Mouse (Mus musculus): ENCODE measurements at regions not wholly inside any gene's neighbourhood (a gene's known extent, or its start where the extent isn't known, plus 50 kb on each side); places are given as distances from the start of the nearest gene placed in this dataset.

GRCm38 (mm10) chr5:118838421-118838820 lies 277.9 kb downstream of the Med13l start:
- Histone ChIP-seq H3K27ac (ENCODE audit: low read length) (no peak overlapping the region), H3K4me1 (ENCODE audit: insufficient read depth, low read depth, low read length) (no peaks in the 10 kb centered on the region), H3K4me3 (ENCODE audit: low read depth, low read length) (no peak overlapping the region), H3K9ac (replicated peaks; ENCODE audit: low read depth) (no peak overlapping the region), H3K36me3 (ENCODE audit: insufficient read depth, low read length) (no peaks in the 10 kb centered on the region), H3K9me3 (ENCODE audit: low read length) (no peaks in the 10 kb centered on the region), H3K27me3 (replicated peaks; ENCODE audit: insufficient read depth, low read length) (no peaks in the 10 kb centered on the region), H3K4me2 (replicated peaks; ENCODE audit: low read depth, low read length) (no peak overlapping the region)
- ATAC-seq = 0 out of 2 replicates have a peak, but pooled peaks have one; percentile 33
- TF ChIP-seq CTCF (IDR thresholded peaks at IDR 0.05) = no peak
- TF ChIP-seq EP300 (IDR thresholded peaks at IDR 0.05) = peak; percentile 34; the same call in 1 of the 2 replicates
- no peak for DNase-seq (ENCODE audit: low spot score)
- 51% methylated on average over 7 of the region's 7 CpGs for WGBS

DNA sequence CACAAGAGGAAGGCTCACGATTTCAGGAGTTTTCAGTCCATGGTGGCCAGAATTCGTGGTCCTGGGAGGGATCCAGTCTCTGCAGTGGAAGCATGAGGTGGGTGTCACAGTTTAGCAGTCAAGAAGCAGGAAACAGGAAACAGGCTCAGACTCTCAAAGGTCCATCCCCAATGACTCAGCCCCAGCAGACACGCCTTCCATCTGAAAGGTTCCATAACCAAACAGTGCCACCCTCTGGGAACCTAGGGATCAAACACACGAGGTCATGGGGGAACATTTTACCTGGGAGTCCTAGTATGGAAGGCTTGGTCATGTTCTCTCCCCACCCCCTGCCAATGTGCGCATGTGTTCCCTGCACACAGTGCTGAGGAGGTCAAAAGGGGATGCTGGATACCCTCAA lies 279.4 kb downstream of the Med13l start:
- TF ChIP-seq CTCF (IDR thresholded peaks at IDR 0.05) = peak; percentile 55
- 0 out of 2 replicates have a peak, but pooled peaks have one; percentile 22 for TF ChIP-seq EP300 (IDR thresholded peaks at IDR 0.05)
- H3K27ac ChIP-seq (ENCODE audit: low read length) = no peak overlapping the region
- H3K9me3 ChIP-seq (ENCODE audit: low read length) = no peaks in the 10 kb centered on the region
- DNase-seq (ENCODE audit: low spot score) = peak; percentile 37
- H3K9ac ChIP-seq (replicated peaks; ENCODE audit: low read depth) = no peak overlapping the region
- no peaks in the 10 kb centered on the region for H3K36me3 ChIP-seq (ENCODE audit: insufficient read depth, low read length)
- peak; percentile 58 for ATAC-seq
- 51% methylated on average over 5 of the region's 5 CpGs for WGBS
- H3K4me3 ChIP-seq (ENCODE audit: low read depth, low read length) = no peak overlapping the region
- H3K4me1 ChIP-seq (ENCODE audit: insufficient read depth, low read depth, low read length) = no peaks in the 10 kb centered on the region
- no peak overlapping the region for H3K4me2 ChIP-seq (replicated peaks; ENCODE audit: low read depth, low read length)
- no peaks in the 10 kb centered on the region for H3K27me3 ChIP-seq (replicated peaks; ENCODE audit: insufficient read depth, low read length)

- no peaks in the 10 kb centered on the region for H3K27me3 ChIP-seq (replicated peaks; ENCODE audit: insufficient read depth, low read length)
- WGBS = 19% methylated on average over 21 of the region's 21 CpGs
- H3K4me1 ChIP-seq (ENCODE audit: insufficient read depth, low read depth, low read length) = no peaks in the 10 kb centered on the region
- no peaks in the 10 kb centered on the region for H3K9me3 ChIP-seq (ENCODE audit: low read length)
- H3K27ac ChIP-seq (ENCODE audit: low read length) = no peak overlapping the region
- no peak overlapping the region for H3K4me3 ChIP-seq (ENCODE audit: low read depth, low read length)
- no peak overlapping the region for H3K9ac ChIP-seq (replicated peaks; ENCODE audit: low read depth)
- H3K36me3 ChIP-seq (ENCODE audit: insufficient read depth, low read length) = no peaks in the 10 kb centered on the region
- no peak for TF ChIP-seq EP300 (IDR thresholded peaks at IDR 0.05)
- TF ChIP-seq CTCF (IDR thresholded peaks at IDR 0.05) = no peak
- ATAC-seq (peak; percentile 41; the same call in 1 of the 2 replicates), DNase-seq (ENCODE audit: low spot score) (peak; percentile 10)
- peak overlapping the region; percentile 12; the same call in 1 of the 2 replicates for H3K4me2 ChIP-seq (replicated peaks; ENCODE audit: low read depth, low read length)
Observed at GRCm38 (mm10) chr5:118841210-118842016, 280.9 kb downstream of the Med13l start.

DNA sequence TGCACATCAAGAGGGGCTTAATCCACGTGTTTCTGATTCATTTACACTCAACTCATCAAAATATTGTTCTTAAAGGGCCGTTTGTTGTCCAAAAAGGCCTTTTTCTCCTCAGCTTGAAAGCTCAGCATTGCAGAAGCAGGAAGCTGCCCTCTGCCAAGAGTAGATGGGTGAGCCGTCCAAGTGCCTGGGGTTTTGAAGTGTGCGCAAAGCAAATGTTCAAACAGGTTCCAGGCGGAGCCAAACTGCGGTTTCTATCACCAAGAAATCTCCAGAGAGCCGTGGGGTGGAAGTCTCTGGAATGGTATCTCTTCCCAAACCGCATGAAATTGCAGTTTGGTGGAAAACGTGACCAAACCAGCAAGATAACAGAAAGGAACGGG lies 281.5 kb downstream of the Med13l start:
- TF ChIP-seq CTCF (IDR thresholded peaks at IDR 0.05) = no peak
- no peak for TF ChIP-seq EP300 (IDR thresholded peaks at IDR 0.05)
- no peaks in the 10 kb centered on the region for H3K4me1 ChIP-seq (ENCODE audit: insufficient read depth, low read depth, low read length)
- H3K4me3 ChIP-seq (ENCODE audit: low read depth, low read length) = no peak overlapping the region
- H3K9ac ChIP-seq (replicated peaks; ENCODE audit: low read depth) = no peak overlapping the region
- H3K27ac ChIP-seq (ENCODE audit: low read length) = no peak overlapping the region
- no peaks in the 10 kb centered on the region for H3K27me3 ChIP-seq (replicated peaks; ENCODE audit: insufficient read depth, low read length)
- DNase-seq (ENCODE audit: low spot score) (peak; percentile 57), ATAC-seq (peak; percentile 41; the same call in 1 of the 2 replicates)
- no peaks in the 10 kb centered on the region for H3K9me3 ChIP-seq (ENCODE audit: low read length)
- H3K36me3 ChIP-seq (ENCODE audit: insufficient read depth, low read length) = no peaks in the 10 kb centered on the region
- WGBS = 23% methylated on average over 10 of the region's 10 CpGs
- peak overlapping the region; percentile 12; the same call in 1 of the 2 replicates for H3K4me2 ChIP-seq (replicated peaks; ENCODE audit: low read depth, low read length)

- no peak overlapping the region for H3K9ac ChIP-seq (replicated peaks; ENCODE audit: low read depth)
- H3K27ac ChIP-seq (ENCODE audit: low read length) = no peak overlapping the region
- ATAC-seq = no peak
- DNase-seq (ENCODE audit: low spot score) = no peak
- 38% methylated on average over 12 of the region's 12 CpGs for WGBS
- TF ChIP-seq CTCF (IDR thresholded peaks at IDR 0.05) (no peak), EP300 (IDR thresholded peaks at IDR 0.05) (no peak)
- no peaks in the 10 kb centered on the region for H3K4me1 ChIP-seq (ENCODE audit: insufficient read depth, low read depth, low read length)
- no peaks in the 10 kb centered on the region for H3K27me3 ChIP-seq (replicated peaks; ENCODE audit: insufficient read depth, low read length)
- H3K4me3 ChIP-seq (ENCODE audit: low read depth, low read length) = no peak overlapping the region
- no peaks in the 10 kb centered on the region for H3K36me3 ChIP-seq (ENCODE audit: insufficient read depth, low read length)
- no peaks in the 10 kb centered on the region for H3K9me3 ChIP-seq (ENCODE audit: low read length)
- H3K4me2 ChIP-seq (replicated peaks; ENCODE audit: low read depth, low read length) = no peak overlapping the region
Observed at GRCm38 (mm10) chr5:118857001-118857400, 296.5 kb downstream of the Med13l start.

DNA sequence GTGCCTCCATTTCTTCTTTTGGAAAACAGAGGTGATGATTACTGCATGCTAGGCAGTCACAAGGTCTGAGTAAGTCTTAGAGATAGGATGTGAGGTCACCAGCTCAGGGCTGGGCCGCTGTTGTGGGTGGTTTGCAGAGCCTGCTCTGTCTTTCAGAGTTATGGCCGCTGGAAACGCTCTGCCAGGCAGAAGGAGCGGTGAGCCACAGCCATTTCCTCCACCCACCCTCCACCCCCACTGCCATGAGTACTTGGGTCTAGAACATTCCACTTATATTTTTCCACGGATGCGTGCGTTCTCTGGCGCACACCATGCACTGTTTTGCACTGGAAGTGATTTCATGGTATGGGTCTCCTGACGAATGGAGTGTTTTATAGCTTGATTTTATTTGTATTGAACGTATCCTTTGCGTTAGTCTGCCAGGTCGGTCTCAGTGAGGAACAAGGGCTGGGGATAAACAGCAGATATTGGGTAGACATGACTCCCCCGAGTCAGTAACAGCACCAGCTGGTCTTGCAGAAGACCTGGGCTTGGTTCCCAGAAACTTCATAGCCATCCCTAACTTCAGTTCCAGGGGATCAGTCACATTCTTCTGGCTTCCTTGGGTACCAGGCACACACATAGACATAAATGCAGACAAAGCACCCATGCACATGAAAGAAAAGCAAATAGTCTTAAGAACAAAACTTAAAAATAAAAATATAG lies 300.8 kb downstream of the Med13l start:
- WGBS = 69% methylated on average over 13 of the region's 13 CpGs
- Histone ChIP-seq H3K27me3 (replicated peaks; ENCODE audit: insufficient read depth, low read length) (no peaks in the 10 kb centered on the region), H3K4me3 (ENCODE audit: low read depth, low read length) (no peak overlapping the region), H3K9ac (replicated peaks; ENCODE audit: low read depth) (no peak overlapping the region), H3K4me2 (replicated peaks; ENCODE audit: low read depth, low read length) (no peak overlapping the region), H3K27ac (ENCODE audit: low read length) (no peak overlapping the region), H3K4me1 (ENCODE audit: insufficient read depth, low read depth, low read length) (no peaks in the 10 kb centered on the region), H3K9me3 (ENCODE audit: low read length) (peaks cover 3% of the 10 kb centered on the region; the same call in 1 of the 2 replicates), H3K36me3 (ENCODE audit: insufficient read depth, low read length) (no peaks in the 10 kb centered on the region)
- no peak for DNase-seq (ENCODE audit: low spot score)
- ATAC-seq = no peak
- no peak for TF ChIP-seq EP300 (IDR thresholded peaks at IDR 0.05)

All from lung, postnatal 0 days (tissue).